Mouse (Mus musculus) olfactory bulb, adult 2 months (tissue): ENCODE measurements around the gene Sds.

ENCODE experiments used
- CTCF ChIP-seq: fragments of 200-500 bp; IDR thresholded peaks from 2 replicates; pipeline ENCODE4 v1.5.1; 2012; ENCODE audit warnings: low read depth, mild to moderate bottlenecking, low read length, moderate library complexity; ENCODE audit not compliant: insufficient read depth
- POLR2A ChIP-seq: fragments of 200-500 bp; IDR thresholded peaks from 2 replicates; pipeline ENCODE4 v1.6.1; 2012; ENCODE audit warnings: mild to moderate bottlenecking, low read depth, low read length, moderate library complexity; ENCODE audit not compliant: insufficient read depth

DNA sequence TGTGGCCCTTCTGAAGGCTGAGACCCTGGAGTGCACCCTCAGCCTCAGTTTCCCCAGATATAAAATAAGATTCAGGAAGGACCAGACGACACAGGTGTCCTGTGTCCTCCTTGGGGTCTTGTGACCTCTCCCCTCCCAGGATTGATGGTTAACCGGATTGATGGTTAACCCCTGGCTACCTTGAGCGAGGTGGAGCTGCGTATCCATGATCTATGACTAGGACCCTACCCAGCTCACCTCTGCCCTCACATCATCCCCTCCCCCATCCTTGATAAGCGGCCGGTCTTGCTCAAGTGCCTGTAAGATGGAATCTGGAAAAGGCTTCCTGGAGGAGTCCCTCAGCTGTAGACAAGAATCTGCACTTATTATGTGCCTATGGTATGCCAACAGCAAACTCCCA, 7.5 kb upstream of the Sds start:
- TF ChIP-seq POLR2A (no peak), CTCF (no peak)
